Mouse (Mus musculus) G1E (cell line): ENCODE measurements around the gene Ptprm.

Experiments
- CTCF ChIP-seq: IDR thresholded peaks from 2 replicates; pipeline ENCODE4 v1.5.1; 2012; ENCODE audit warnings: low read depth, low read length, inconsistent platforms, mixed read lengths
- GATA1 ChIP-seq: IDR thresholded peaks from 2 replicates; pipeline ENCODE4 v1.6.1; 2012; ENCODE audit warnings: borderline replicate concordance, low read length, inconsistent platforms, mixed read lengths
- GATA2 ChIP-seq: IDR thresholded peaks from 2 replicates; pipeline ENCODE4 v1.6.1; 2012; ENCODE audit warnings: low read depth, low read length, inconsistent platforms, borderline replicate concordance
- POLR2AphosphoS5 ChIP-seq: IDR thresholded peaks from 2 replicates; pipeline ENCODE4 v1.6.1; 2012; ENCODE audit warnings: low read depth, low read length, inconsistent platforms; ENCODE audit not compliant: insufficient replicate concordance
- TAL1 ChIP-seq: conservative IDR thresholded peaks from 2 replicates; pipeline ENCODE4 v1.6.1; 2012; ENCODE audit warnings: low read depth, low read length, inconsistent platforms, mixed read lengths

DNA sequence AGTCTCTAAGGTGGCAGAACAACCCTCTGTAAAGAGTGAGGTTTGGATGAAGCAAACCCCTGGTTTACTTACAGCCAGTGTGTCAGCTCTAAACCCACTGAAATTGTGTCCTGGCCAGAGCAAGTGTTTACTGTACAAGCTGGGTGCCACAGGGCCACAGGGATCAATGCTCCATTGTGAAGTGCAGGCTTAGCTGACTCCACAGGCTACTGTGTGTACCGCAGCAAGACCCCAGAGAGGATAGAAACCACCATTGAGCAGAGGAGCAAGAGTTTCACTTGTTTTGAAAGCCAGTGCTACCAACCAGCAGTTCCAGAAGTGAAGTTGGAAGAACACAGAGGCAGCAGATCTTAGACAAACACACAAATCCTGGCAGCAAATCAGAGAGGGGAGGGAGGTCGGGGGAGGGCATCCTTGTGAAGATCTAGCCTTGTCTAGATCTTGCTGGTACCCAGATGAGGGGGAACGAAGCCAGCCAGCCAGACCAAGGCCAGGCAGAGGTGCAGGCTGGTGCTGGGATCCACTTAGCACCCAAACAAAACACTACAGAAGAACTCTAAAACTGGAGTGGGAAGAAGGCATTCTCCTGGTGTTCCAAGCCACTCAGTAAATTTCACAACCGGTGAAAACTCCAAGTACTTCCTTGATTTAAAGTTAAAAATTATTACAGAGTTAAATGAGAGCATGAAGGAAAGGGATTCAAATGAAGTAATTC lies 39.6 kb downstream of the Ptprm start:
- no peak for TF ChIP-seq CTCF
- no peak for TF ChIP-seq GATA1
- no peak for TF ChIP-seq POLR2AphosphoS5
- no peak for TF ChIP-seq TAL1
- TF ChIP-seq GATA2: no peak
